Mouse (Mus musculus): Measurements from ENCODE around the gene Peak1. TPM values are rescaled to one million over a fixed set of nuclear protein-coding genes. Genes with fewer than 3 reads are reported as not detected.

Gene Peak1
- total and polyA plus RNA-seq, 3 experiments, result 2.8 to 13.3 (median 5.4) TPM

DNA sequence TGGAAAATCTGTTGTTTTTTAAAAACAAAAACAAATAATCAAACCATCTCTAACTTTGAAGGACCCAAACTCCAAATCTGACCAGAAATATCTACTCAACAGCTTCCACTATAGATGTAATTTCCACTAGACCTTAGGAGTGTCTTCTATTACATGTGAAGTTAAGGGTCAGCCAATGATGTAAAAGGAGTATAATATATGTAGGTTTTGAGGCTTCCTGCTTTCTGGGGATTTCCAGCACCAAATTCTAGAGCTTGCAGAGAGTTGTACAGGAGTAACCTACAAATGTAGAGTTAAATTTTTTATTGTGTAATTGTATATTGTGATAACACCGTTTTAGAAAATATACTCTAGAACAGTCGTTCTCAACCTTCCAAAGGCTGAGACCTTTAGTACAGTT, 96.6 kb downstream of the Peak1 start:
- Histone ChIP-seq H3K4me1 (ENCODE audit: control insufficient read depth in 1 of 2, insufficient read depth in 2 of 2) (peaks cover 0 to 33% of the 10 kb centered on the region in 2 experiments; a peak in 2 of 4 replicates), H3K36me3 (replicated peaks in 1 of 2; ENCODE audit: control insufficient read depth in 1 of 2, insufficient read depth in 1 of 2, low read length in 1 of 2) (peaks cover 0 to 18% of the 10 kb centered on the region in 2 experiments), H3K9me3 (replicated peaks; ENCODE audit: low read length) (no peaks in the 10 kb centered on the region), H3K27me3 (replicated peaks) (no peaks in the 10 kb centered on the region), H3K79me2 (replicated peaks; ENCODE audit: control insufficient read depth, extremely low read depth, insufficient read depth, poor library complexity, severe bottlenecking) (no peaks in the 10 kb centered on the region), H3K27ac (ENCODE audit: insufficient read depth, low read depth) (no peak overlapping the region), H3K4me3 (replicated peaks in 1 of 3; ENCODE audit: low read depth in 2 of 3, low read length in 2 of 3, poor library complexity in 1 of 3) (no peak overlapping the region), H3K9ac (ENCODE audit: insufficient read depth, low read depth) (no peak overlapping the region), H3K4me2 (ENCODE audit: insufficient read depth, low read depth, poor library complexity, severe bottlenecking) (no peak overlapping the region)
- no peak for TF ChIP-seq GABPA (IDR thresholded peaks at IDR 0.05; ENCODE audit: insufficient replicate concordance, low read depth, low read length)
- no peak for TF ChIP-seq JUN (IDR thresholded peaks at IDR 0.05; ENCODE audit: insufficient read depth, low read depth, low read length)
- no peak for TF ChIP-seq RAD21 (IDR thresholded peaks at IDR 0.05; ENCODE audit: low read depth, low read length)
- no peak for TF ChIP-seq POLR2AphosphoS2 (IDR thresholded peaks at IDR 0.05; ENCODE audit: low read depth, low read length)
- no peak for TF ChIP-seq NRF1 (IDR thresholded peaks at IDR 0.05; ENCODE audit: low read depth, low read length)
- no peak for TF ChIP-seq CHD2 (IDR thresholded peaks at IDR 0.05; ENCODE audit: low read length)
- TF ChIP-seq USF2 (conservative IDR thresholded peaks at IDR 0.05; ENCODE audit: low read depth, low read length), result no peak
- no peak for TF ChIP-seq ZMIZ1 (IDR thresholded peaks at IDR 0.05; ENCODE audit: low read depth, low read length)
- dilution Hi-C loops (cut with MboI; ENCODE audit: extremely low pct_ligation_motif_present, extremely low pct_unique_long_range_greater_than_20kb, low sequenced_read_pairs) (no loop called here), in situ Hi-C loops (cut with MboI; ENCODE audit: low pct_ligation_motif_present, low pct_unique_long_range_greater_than_20kb, low sequenced_read_pairs) (no loop called here)
- DNase-seq (ENCODE audit: extremely low read depth), result no peak

DNA sequence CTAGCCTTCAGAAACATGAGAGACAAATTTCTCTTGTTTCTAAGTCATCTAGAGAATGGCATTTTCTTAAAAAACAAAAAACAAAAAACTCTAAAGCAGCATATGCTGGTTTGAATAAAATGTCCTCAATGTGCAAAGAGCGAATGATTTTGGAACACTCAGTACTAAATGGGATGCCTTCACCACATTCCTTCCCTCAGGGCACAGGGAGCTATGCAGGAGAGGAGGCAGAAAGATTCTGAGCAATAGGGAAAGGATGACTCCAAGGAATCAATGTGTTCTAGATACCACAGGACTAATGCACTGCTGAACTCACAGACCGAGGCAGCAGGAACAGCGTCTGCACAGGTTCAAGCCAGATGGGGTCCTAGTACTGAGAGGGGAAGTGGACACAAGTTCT, 103.5 kb downstream of the Peak1 start:
- TF ChIP-seq HCFC1 (IDR thresholded peaks at IDR 0.05; ENCODE audit: low read depth, low read length), result no peak
- no peak for TF ChIP-seq NELFE (IDR thresholded peaks at IDR 0.05; ENCODE audit: low read depth, low read length)
- TF ChIP-seq TBP (conservative IDR thresholded peaks at IDR 0.05; ENCODE audit: low read depth, low read length), result no peak
- no peak for TF ChIP-seq ZC3H11A (IDR thresholded peaks at IDR 0.05; ENCODE audit: low read depth, low read length)
- TF ChIP-seq IRF4 (IDR thresholded peaks at IDR 0.05; ENCODE audit: low read depth, low read length), result no peak
- TF ChIP-seq USF1 (IDR thresholded peaks at IDR 0.05; ENCODE audit: low read depth, low read length), result no peak
- no peak for TF ChIP-seq GABPA (IDR thresholded peaks at IDR 0.05; ENCODE audit: insufficient replicate concordance, low read depth, low read length)
- no peak for TF ChIP-seq ZMIZ1 (IDR thresholded peaks at IDR 0.05; ENCODE audit: low read depth, low read length)
- no peak for TF ChIP-seq CHD2 (IDR thresholded peaks at IDR 0.05; ENCODE audit: low read length)
- Histone ChIP-seq H3K4me3 (replicated peaks in 1 of 3; ENCODE audit: low read depth in 2 of 3, low read length in 2 of 3, poor library complexity in 1 of 3) (no peak overlapping the region), H3K9me3 (replicated peaks; ENCODE audit: low read length) (no peaks in the 10 kb centered on the region), H3K4me1 (ENCODE audit: control insufficient read depth in 1 of 2, insufficient read depth in 2 of 2) (no peaks in the 10 kb centered on the region), H3K36me3 (replicated peaks in 1 of 2; ENCODE audit: control insufficient read depth in 1 of 2, insufficient read depth in 1 of 2, low read length in 1 of 2) (peaks cover 0 to 33% of the 10 kb centered on the region in 2 experiments), H3K27me3 (replicated peaks) (no peaks in the 10 kb centered on the region), H3K4me2 (ENCODE audit: insufficient read depth, low read depth, poor library complexity, severe bottlenecking) (no peak overlapping the region), H3K9ac (ENCODE audit: insufficient read depth, low read depth) (no peak overlapping the region), H3K27ac (ENCODE audit: insufficient read depth, low read depth) (no peak overlapping the region), H3K79me2 (replicated peaks; ENCODE audit: control insufficient read depth, extremely low read depth, insufficient read depth, poor library complexity, severe bottlenecking) (no peaks in the 10 kb centered on the region)
- DNase-seq (ENCODE audit: extremely low read depth), result no peak
- in situ Hi-C loops (cut with MboI; ENCODE audit: low pct_ligation_motif_present, low pct_unique_long_range_greater_than_20kb, low sequenced_read_pairs) (no loop called here), dilution Hi-C loops (cut with MboI; ENCODE audit: extremely low pct_ligation_motif_present, extremely low pct_unique_long_range_greater_than_20kb, low sequenced_read_pairs) (no loop called here)

All from CH12.LX (cell line).